Mouse (Mus musculus) stomach, embryonic 14.5 days (tissue): ENCODE data around the gene Olfr1381. TPM values are rescaled to one million over a fixed set of nuclear protein-coding genes. Genes with fewer than 3 reads are reported as not detected.
"Not testable (repeated sequence)": the region's sequence is repeated elsewhere in the genome, so short reads cannot be mapped to it uniquely, and the experiment has no call there.

ENCODE experiments used
- ATAC-seq: fragments of 200-750 bp; cut with Nextera tagmentation; 2 replicates; pipeline ENCODE4 v1.8.0; 2017; ENCODE audit warnings: low read depth, moderate TSS enrichment; ENCODE audit not compliant: insufficient number of reproducible peaks, insufficient read depth, low FRiP score
- H3K27ac ChIP-seq: fragments of 300-500 bp; sonication (generic); 2 replicates; pipeline ENCODE4 v1.5.1; 2014; ENCODE audit warnings: mild to moderate bottlenecking, low read length, moderate library complexity, mixed read lengths
- H3K27me3 ChIP-seq: fragments of 300-500 bp; sonication (generic); 2 replicates; pipeline ENCODE4 v1.6.1; 2014; ENCODE audit warnings: low read length, control low read depth, mixed read lengths; ENCODE audit not compliant: control insufficient read depth, insufficient read depth
- H3K36me3 ChIP-seq: fragments of 300-500 bp; sonication (generic); 2 replicates; pipeline ENCODE4 v1.6.1; 2014; ENCODE audit warnings: mild to moderate bottlenecking, control low read depth, low read length, moderate library complexity, mixed read lengths; ENCODE audit not compliant: control insufficient read depth, insufficient read depth
- H3K4me1 ChIP-seq: fragments of 300-500 bp; sonication (generic); 2 replicates; pipeline ENCODE4 v1.6.1; 2014; ENCODE audit warnings: low read length, control low read depth, mixed read lengths; ENCODE audit not compliant: control insufficient read depth, insufficient read depth
- H3K4me2 ChIP-seq: fragments of 300-500 bp; sonication (generic); replicated peaks from 2 replicates; pipeline ENCODE4 v1.6.1; 2014; ENCODE audit warnings: low read depth, low read length, control low read depth
- H3K4me3 ChIP-seq: fragments of 300-500 bp; sonication (generic); 2 replicates; pipeline ENCODE4 v1.5.1; 2014; ENCODE audit warnings: low read depth, low read length, control low read depth
- H3K9ac ChIP-seq: fragments of 300-500 bp; sonication (generic); replicated peaks from 2 replicates; pipeline ENCODE4 v1.6.1; 2014; ENCODE audit warnings: low read depth, mild to moderate bottlenecking, control low read depth, low read length, moderate library complexity, mixed read lengths
- H3K9me3 ChIP-seq: fragments of 300-500 bp; sonication (generic); 2 replicates; pipeline ENCODE4 v1.6.1; 2016; ENCODE audit warnings: low read depth, low read length, control low read depth; ENCODE audit not compliant: control insufficient read depth
- WGBS: fragments of 180-500 bp; shearing (Covaris S2); extraction: QIAGEN DNeasy Blood & Tissue Kit; methylation state at CpG from one replicate; pipeline ENCODE4 v1.1.7; 2014; 5-methylcytosine and 5-hydroxymethylcytosine counted together
- polyA plus RNA-seq: library from polyadenylated mRNA; unstranded; fragments of >200 nt; fragmentation: Nextera tagmentation; extraction: Ambion mirVana; gene quantifications from 2 replicates; pipeline ENCODE4 v1.2.1, GENCODE M21; 2014

Olfr1381 gene
- polyA plus RNA-seq, 1 experiment from 2014 or later: not detected

GRCm38 (mm10) chr11:49580452-49580851 is 37.2 kb downstream of the Olfr1381 start:
- not testable (repeated sequence) for H3K4me3 ChIP-seq, H3K4me1 ChIP-seq, H3K4me2 ChIP-seq, H3K27me3 ChIP-seq, H3K9me3 ChIP-seq, H3K36me3 ChIP-seq, ATAC-seq, H3K9ac ChIP-seq, H3K27ac ChIP-seq
- WGBS: 82% methylated on average over 8 of the region's 8 CpGs

GRCm38 (mm10) chr11:49590213-49590612 is 47.0 kb downstream of the Olfr1381 start:
- no peak overlapping the region for H3K9ac ChIP-seq
- H3K4me3 ChIP-seq: no peak overlapping the region
- H3K4me2 ChIP-seq: no peak overlapping the region
- H3K9me3 ChIP-seq: no peaks in the 10 kb centered on the region
- no peak for ATAC-seq
- no peaks in the 10 kb centered on the region for H3K36me3 ChIP-seq
- no peaks in the 10 kb centered on the region for H3K4me1 ChIP-seq
- H3K27ac ChIP-seq: no peak overlapping the region
- H3K27me3 ChIP-seq: no peaks in the 10 kb centered on the region
- WGBS: 93% methylated on average over 19 of the region's 19 CpGs

- H3K4me2 ChIP-seq, H3K4me1 ChIP-seq, H3K9me3 ChIP-seq, H3K4me3 ChIP-seq, H3K27ac ChIP-seq, ATAC-seq, H3K9ac ChIP-seq, H3K27me3 ChIP-seq, H3K36me3 ChIP-seq: not testable (repeated sequence)
- WGBS: 42% methylated on average over 2 of the region's 2 CpGs
These were observed 53.9 kb downstream of the Olfr1381 start for GRCm38 (mm10) chr11:49597149-49597548.

Other genes with a start within 250 kb of the Olfr1381 start
- not detected in 2 replicates for gene Olfr10, start 238.7 kb upstream of the Olfr1381 start, polyA plus RNA-seq
- not detected in 2 replicates for gene Olfr1391, start 220.7 kb upstream of the Olfr1381 start, polyA plus RNA-seq
- gene Olfr1390, start 208.3 kb upstream of the Olfr1381 start, polyA plus RNA-seq: not detected in 2 replicates
- not detected in 2 replicates for gene Olfr1389, start 120.4 kb upstream of the Olfr1381 start, polyA plus RNA-seq
- gene Olfr1388, start 106.8 kb upstream of the Olfr1381 start, polyA plus RNA-seq: 0.20 and 0.29 TPM in 2 replicates
- not detected in 2 replicates for gene Olfr1387, start 88.1 kb upstream of the Olfr1381 start, polyA plus RNA-seq
- not detected in 2 replicates for gene Olfr1386, start 78.4 kb upstream of the Olfr1381 start, polyA plus RNA-seq
- not detected in 2 replicates for gene Olfr1385, start 54.4 kb upstream of the Olfr1381 start, polyA plus RNA-seq
- gene Olfr1384, start 36.7 kb upstream of the Olfr1381 start, polyA plus RNA-seq: not detected in 2 replicates
- gene Olfr1383, start 23.8 kb upstream of the Olfr1381 start, polyA plus RNA-seq: not detected in 2 replicates
- not detected in 2 replicates for gene Olfr1382, start 15.2 kb upstream of the Olfr1381 start, polyA plus RNA-seq
- gene Olfr1380, start 13.4 kb downstream of the Olfr1381 start, polyA plus RNA-seq: not detected in 2 replicates
- 7.4 and 8.6 TPM in 2 replicates for gene Flt4, start 65.8 kb downstream of the Olfr1381 start, polyA plus RNA-seq
- not detected in 2 replicates for gene Scgb3a1, start 120.2 kb downstream of the Olfr1381 start, polyA plus RNA-seq
- gene Cnot6, start 169.3 kb downstream of the Olfr1381 start, polyA plus RNA-seq: 59.8 and 62.6 TPM in 2 replicates